Comparison of ENCODE assay signal across 15 mouse cellular contexts in the genomic region with DNA sequence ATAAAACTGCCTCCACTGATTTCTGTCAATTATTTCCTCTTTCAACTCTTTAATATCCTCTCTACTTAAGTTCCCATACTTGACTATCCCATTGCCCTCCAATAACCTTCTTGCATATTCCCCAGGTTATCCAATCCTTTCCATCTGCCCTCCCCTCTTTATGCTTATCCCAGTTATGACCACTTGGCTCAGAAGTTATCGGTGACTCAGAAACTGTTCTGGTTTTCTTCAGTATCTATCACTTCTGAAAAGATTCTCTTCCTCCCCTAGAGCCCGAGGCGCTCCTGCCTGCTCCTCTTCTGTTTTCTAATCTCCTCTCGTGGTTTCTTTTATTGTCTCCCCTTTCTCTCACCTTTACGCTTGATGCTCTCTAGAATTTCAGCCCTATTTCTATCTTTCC. TPM values are rescaled to one million over a fixed set of nuclear protein-coding genes. Genes with fewer than 3 reads are reported as not detected.
A peak's percentile ranks its signal among the peaks of the same experiment; 100 is the strongest.
DNase-seq lines count a peak whose midpoint lies in the region; ATAC-seq and TF ChIP-seq lines count a peak whose summit lies in the region.
"Had no signal": no experiment of that assay in that cellular context is flagged by ENCODE, and none has a peak within 500 bp of the region (broad histone marks: within the 10 kb centered on the region; RNA-seq: fewer than 3 reads in every experiment).

No protein-coding gene starts in this region.

- peak overlapping the region; percentile 24 for H3K4me2 ChIP-seq in heart, embryonic 13.5 days
- H3K4me2 ChIP-seq in stomach, embryonic 15.5 days = peak overlapping the region; percentile 25; the same call in 1 of the 2 replicates
- H3K4me2 ChIP-seq in stomach, postnatal 0 days (replicated peaks; ENCODE audit: low read depth) = no peak overlapping the region
- H3K4me2 ChIP-seq in liver, embryonic 14.5 days (ENCODE audit: low read depth) = peak overlapping the region; percentile 22
- no peak overlapping the region for H3K4me2 ChIP-seq in kidney, embryonic 16.5 days (replicated peaks; ENCODE audit: low read depth, low read length)

- 34% methylated on average over 5 of the region's 5 CpGs for WGBS in heart, embryonic 13.5 days
- 58% methylated on average over 5 of the region's 5 CpGs for WGBS in stomach, embryonic 15.5 days
- 56% methylated on average over 5 of the region's 5 CpGs for WGBS in stomach, postnatal 0 days
- 22% methylated on average over 5 of the region's 5 CpGs for WGBS in liver, embryonic 14.5 days (ENCODE audit: insufficient replicate concordance)
- WGBS in kidney, embryonic 16.5 days = 75% methylated on average over 5 of the region's 5 CpGs

- H3K4me1 ChIP-seq in heart, embryonic 13.5 days = peaks cover 42% of the 10 kb centered on the region
- peaks cover 5% of the 10 kb centered on the region; the same call in 1 of the 2 replicates for H3K4me1 ChIP-seq in stomach, embryonic 15.5 days
- no peaks in the 10 kb centered on the region for H3K4me1 ChIP-seq in stomach, postnatal 0 days (replicated peaks; ENCODE audit: control insufficient read depth, insufficient read depth)
- H3K4me1 ChIP-seq in liver, embryonic 14.5 days (replicated peaks; ENCODE audit: control insufficient read depth in 2 of 2, insufficient read depth in 2 of 2, low read length in 1 of 2) = peaks cover 26 to 27% of the 10 kb centered on the region in 2 experiments
- H3K4me1 ChIP-seq in kidney, embryonic 16.5 days (ENCODE audit: insufficient read depth, low read length) = peaks cover 13% of the 10 kb centered on the region

- H3K9ac ChIP-seq in heart, embryonic 13.5 days = no peak overlapping the region
- no peak overlapping the region for H3K9ac ChIP-seq in stomach, embryonic 15.5 days
- H3K9ac ChIP-seq in stomach, postnatal 0 days (ENCODE audit: low read length) = no peak overlapping the region
- H3K9ac ChIP-seq in liver, embryonic 14.5 days (replicated peaks) = no peak overlapping the region
- no peak overlapping the region for H3K9ac ChIP-seq in kidney, embryonic 16.5 days (replicated peaks; ENCODE audit: low read length)
- H3K9ac ChIP-seq: embryonic facial prominence, embryonic 13.5 days had no signal

- no peak overlapping the region for H3K27ac ChIP-seq in heart, embryonic 13.5 days (replicated peaks)
- no peak overlapping the region for H3K27ac ChIP-seq in stomach, embryonic 15.5 days
- H3K27ac ChIP-seq in stomach, postnatal 0 days (replicated peaks) = no peak overlapping the region
- H3K27ac ChIP-seq in liver, embryonic 14.5 days = no peak overlapping the region
- no peak overlapping the region for H3K27ac ChIP-seq in kidney, embryonic 16.5 days (ENCODE audit: low read length)
- H3K27ac ChIP-seq: embryonic facial prominence, embryonic 13.5 days had no signal

- H3K4me3 ChIP-seq in heart, embryonic 13.5 days = no peak overlapping the region
- H3K4me3 ChIP-seq in stomach, embryonic 15.5 days (replicated peaks) = no peak overlapping the region
- H3K4me3 ChIP-seq in stomach, postnatal 0 days (ENCODE audit: low read depth, low read length) = no peak overlapping the region
- H3K4me3 ChIP-seq in liver, embryonic 14.5 days (ENCODE audit: insufficient read depth in 1 of 2, low read depth in 2 of 2, low read length in 2 of 2) = no peak overlapping the region
- no peak overlapping the region for H3K4me3 ChIP-seq in kidney, embryonic 16.5 days (ENCODE audit: low read length)
- H3K4me3 ChIP-seq: embryonic facial prominence, embryonic 13.5 days had no signal

- no peak for TF ChIP-seq CTCF in stomach, postnatal 0 days (IDR thresholded peaks at IDR 0.05; ENCODE audit: low read depth)
- no peak for TF ChIP-seq CTCF in liver, embryonic 14.5 days (IDR thresholded peaks at IDR 0.05; ENCODE audit: low read depth)

- H3K36me3 ChIP-seq in heart, embryonic 13.5 days = no peaks in the 10 kb centered on the region
- H3K36me3 ChIP-seq in stomach, embryonic 15.5 days = no peaks in the 10 kb centered on the region
- no peaks in the 10 kb centered on the region for H3K36me3 ChIP-seq in stomach, postnatal 0 days (ENCODE audit: control insufficient read depth, insufficient read depth, low read length)
- no peaks in the 10 kb centered on the region for H3K36me3 ChIP-seq in liver, embryonic 14.5 days (replicated peaks; ENCODE audit: control insufficient read depth, insufficient read depth, low read depth)
- H3K36me3 ChIP-seq in kidney, embryonic 16.5 days (ENCODE audit: insufficient read depth, low read length) = no peaks in the 10 kb centered on the region
- H3K36me3 ChIP-seq: embryonic facial prominence, embryonic 13.5 days had no signal

- TF ChIP-seq EP300 in stomach, postnatal 0 days (optimal IDR thresholded peaks at IDR 0.05) = no peak
- no peak for TF ChIP-seq EP300 in liver, embryonic 14.5 days (IDR thresholded peaks at IDR 0.05; ENCODE audit: low read depth)

- DNase-seq in heart, adult 11 months = no peak
- DNase-seq in stomach, postnatal 0 days (ENCODE audit: low spot score) = no peak
- no peak for DNase-seq in liver, embryonic 14.5 days (ENCODE audit: low read depth in 3 of 3, low spot score in 3 of 3)
- DNase-seq in right cerebral cortex, postnatal 25 days = no peak
- DNase-seq: adrenal gland, postnatal 10 days; cerebellum, postnatal 36 days; heart, postnatal 36 days; kidney, adult 2 months; right cerebral cortex, postnatal 14 days; thymus, postnatal 25 days had no signal

- H3K9me3 ChIP-seq in heart, embryonic 13.5 days = no peaks in the 10 kb centered on the region
- H3K9me3 ChIP-seq in stomach, embryonic 15.5 days = no peaks in the 10 kb centered on the region
- H3K9me3 ChIP-seq in stomach, postnatal 0 days (ENCODE audit: control insufficient read depth, low read length) = no peaks in the 10 kb centered on the region
- H3K9me3 ChIP-seq in liver, embryonic 14.5 days (ENCODE audit: control insufficient read depth, low read length) = no peaks in the 10 kb centered on the region
- no peaks in the 10 kb centered on the region for H3K9me3 ChIP-seq in kidney, embryonic 16.5 days (ENCODE audit: low read length)
- H3K9me3 ChIP-seq: embryonic facial prominence, embryonic 13.5 days had no signal

- no peaks in the 10 kb centered on the region for H3K27me3 ChIP-seq in heart, embryonic 13.5 days (replicated peaks)
- no peaks in the 10 kb centered on the region for H3K27me3 ChIP-seq in stomach, embryonic 15.5 days (replicated peaks)
- no peaks in the 10 kb centered on the region for H3K27me3 ChIP-seq in stomach, postnatal 0 days (ENCODE audit: control insufficient read depth, insufficient read depth, low read length)
- no peaks in the 10 kb centered on the region for H3K27me3 ChIP-seq in liver, embryonic 14.5 days (ENCODE audit: control insufficient read depth, insufficient read depth, low read length)
- H3K27me3 ChIP-seq in kidney, embryonic 16.5 days (ENCODE audit: insufficient read depth, low read length) = no peaks in the 10 kb centered on the region
- H3K27me3 ChIP-seq: embryonic facial prominence, embryonic 13.5 days had no signal

- ATAC-seq in heart, embryonic 13.5 days (ENCODE audit: extremely low read depth, insufficient number of reproducible peaks, low FRiP score, low TSS enrichment) = no peak
- no peak for ATAC-seq in stomach, embryonic 15.5 days (ENCODE audit: insufficient read depth, low FRiP score, low read depth)
- no peak for ATAC-seq in stomach, postnatal 0 days (ENCODE audit: low FRiP score, low TSS enrichment)
- no peak for ATAC-seq in liver, embryonic 14.5 days (ENCODE audit: insufficient read depth)
- ATAC-seq in monocyte, adult 5-6 weeks (replicated peaks; ENCODE audit: insufficient number of reproducible peaks, low FRiP score, low TSS enrichment, poor library complexity, severe bottlenecking) = no peak
- ATAC-seq in kidney, embryonic 16.5 days (ENCODE audit: low FRiP score, low TSS enrichment) = no peak

RNA-seq across cellular contexts. Expression of a gene that starts 2.8 kb away (rescaled TPM):
- polyA plus RNA-seq in heart, embryonic 13.5 days (2015; fragmentation: Nextera tagmentation; extraction: Ambion mirVana) = 9.6 and 11.4 TPM in 2 replicates
- polyA plus RNA-seq in stomach, embryonic 15.5 days (2015; fragmentation: Nextera tagmentation; extraction: Ambion mirVana) = 19.6 and 21.9 TPM in 2 replicates
- 21.2 and 21.3 TPM in 2 replicates for polyA plus RNA-seq in stomach, postnatal 0 days (2015; fragmentation: Nextera tagmentation; extraction: Ambion mirVana)
- polyA plus RNA-seq in liver, embryonic 14.5 days (2012; rRNA removed) = 5.7 and 8.2 TPM in 2 replicates
- polyA plus RNA-seq in liver, embryonic 14.5 days (2014; fragmentation: Nextera tagmentation; extraction: Ambion mirVana) = 7.0 and 7.6 TPM in 2 replicates
- 67.0 to 106 TPM (median 73.5 TPM) in 3 replicates for total RNA-seq in monocyte, adult 5-6 weeks (2017)
- polyA plus RNA-seq in kidney, embryonic 16.5 days (2015; fragmentation: Nextera tagmentation; extraction: Ambion mirVana) = 17.4 and 19.3 TPM in 2 replicates

Comparison
In these comparisons a context has a peak if more than half of its experiments do, and no peak if none do; other contexts are left out.
1. H3K4me2 ChIP-seq: peak in heart, embryonic 13.5 days (single experiment), stomach, embryonic 15.5 days (single experiment) and liver, embryonic 14.5 days (single experiment); none in stomach, postnatal 0 days (single experiment) and kidney, embryonic 16.5 days (single experiment).